Mouse (Mus musculus) heart, embryonic 11.5 days (tissue): Measurements from ENCODE around the gene Cnga2. TPM values are rescaled to one million over a fixed set of nuclear protein-coding genes. Genes with fewer than 3 reads are reported as not detected.
"Not testable (repeated sequence)": the region's sequence is repeated elsewhere in the genome, so short reads cannot be mapped to it uniquely, and the experiment has no call there.

Experiments used
- ATAC-seq: fragments of 200-750 bp; cut with Nextera tagmentation; replicated peaks from 2 replicates; pipeline ENCODE4 v1.8.0; 2017; ENCODE audit warnings: moderate library complexity; ENCODE audit not compliant: insufficient number of reproducible peaks, low FRiP score, low TSS enrichment
- H3K27ac ChIP-seq: fragments of 300-500 bp; sonication (generic); 2 replicates; pipeline ENCODE4 v1.5.1; 2014; ENCODE audit warnings: mild to moderate bottlenecking, low read depth, low read length
- H3K27me3 ChIP-seq: fragments of 300-500 bp; sonication (generic); 2 replicates; pipeline ENCODE4 v1.6.1; 2014; ENCODE audit warnings: mild to moderate bottlenecking, low read length, mixed read lengths; ENCODE audit not compliant: control insufficient read depth, insufficient read depth
- H3K36me3 ChIP-seq: fragments of 300-500 bp; sonication (generic); 2 replicates; pipeline ENCODE4 v1.6.1; 2014; ENCODE audit warnings: mild to moderate bottlenecking, low read length, moderate library complexity, mixed read lengths; ENCODE audit not compliant: control insufficient read depth, insufficient read depth
- H3K4me1 ChIP-seq: fragments of 300-500 bp; sonication (generic); 2 replicates; pipeline ENCODE4 v1.6.1; 2014; ENCODE audit warnings: low read length; ENCODE audit not compliant: control insufficient read depth, insufficient read depth
- H3K4me2 ChIP-seq: fragments of 300-500 bp; sonication (generic); 2 replicates; pipeline ENCODE4 v1.6.1; 2014; ENCODE audit warnings: mild to moderate bottlenecking, moderate library complexity
- H3K4me3 ChIP-seq: fragments of 300-500 bp; sonication (generic); 2 replicates; pipeline ENCODE4 v1.5.1; 2014; ENCODE audit warnings: low read depth, low read length
- H3K9ac ChIP-seq: fragments of 300-500 bp; sonication (generic); 2 replicates; pipeline ENCODE4 v1.6.1; 2014; ENCODE audit warnings: mild to moderate bottlenecking, low read depth, low read length, moderate library complexity
- H3K9me3 ChIP-seq: fragments of 300-500 bp; sonication (generic); replicated peaks from 2 replicates; pipeline ENCODE4 v1.6.1; 2016; ENCODE audit warnings: low read length; ENCODE audit not compliant: control insufficient read depth
- WGBS: fragments of 180-500 bp; shearing (Covaris S2); extraction: QIAGEN DNeasy Blood & Tissue Kit; methylation state at CpG from one replicate; pipeline ENCODE4 v1.1.7; 2014; ENCODE audit not compliant: insufficient replicate concordance; 5-methylcytosine and 5-hydroxymethylcytosine counted together
- polyA plus RNA-seq: library from polyadenylated mRNA; unstranded; fragments of >200 nt; fragmentation: Nextera tagmentation; extraction: Ambion mirVana; gene quantifications from 2 replicates; pipeline ENCODE4 v1.2.1, GENCODE M21; 2014

The Cnga2 gene
- polyA plus RNA-seq, 1 experiment from 2014 or later: 0.11 TPM

DNA sequence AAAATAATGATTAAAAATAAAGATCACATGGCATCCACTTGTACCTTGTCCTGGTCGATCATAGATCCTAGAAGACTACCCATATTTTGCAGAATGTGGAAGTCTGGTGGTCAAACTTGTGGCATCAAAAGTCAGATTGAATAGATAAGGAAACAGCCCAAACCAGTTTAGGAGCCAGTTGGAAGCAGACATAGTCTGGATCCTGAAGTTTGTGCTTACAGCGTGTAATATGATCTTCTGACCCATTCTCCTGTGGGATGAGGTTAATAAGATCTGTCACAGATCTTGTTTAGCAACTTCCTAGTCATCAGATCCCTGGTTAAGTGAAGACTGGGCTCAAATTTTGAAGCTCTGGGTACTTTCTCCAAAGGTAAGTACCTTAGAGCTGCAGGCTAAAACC, 19.0 kb upstream of the Cnga2 start, which contains the start of gene Fate1:
Gene Fate1 (plus strand): TSS at position 301 of the 400 bp plus-strand sequence.
- no peaks in the 10 kb centered on the region for H3K36me3 ChIP-seq
- no peak within 1 kb of the TSS for H3K4me3 ChIP-seq
- H3K4me1 ChIP-seq: no peaks in the 10 kb centered on the region
- WGBS: 75% methylated on average over 2 of the region's 2 CpGs
- H3K27ac ChIP-seq: no peak within 1 kb of the TSS
- no peak for ATAC-seq
- H3K9ac ChIP-seq: no peak within 1 kb of the TSS
- H3K4me2 ChIP-seq: no peak within 1 kb of the TSS
- no peaks in the 10 kb centered on the region; the same call in 1 of the 2 replicates for H3K27me3 ChIP-seq
- no peaks in the 10 kb centered on the region for H3K9me3 ChIP-seq

DNA sequence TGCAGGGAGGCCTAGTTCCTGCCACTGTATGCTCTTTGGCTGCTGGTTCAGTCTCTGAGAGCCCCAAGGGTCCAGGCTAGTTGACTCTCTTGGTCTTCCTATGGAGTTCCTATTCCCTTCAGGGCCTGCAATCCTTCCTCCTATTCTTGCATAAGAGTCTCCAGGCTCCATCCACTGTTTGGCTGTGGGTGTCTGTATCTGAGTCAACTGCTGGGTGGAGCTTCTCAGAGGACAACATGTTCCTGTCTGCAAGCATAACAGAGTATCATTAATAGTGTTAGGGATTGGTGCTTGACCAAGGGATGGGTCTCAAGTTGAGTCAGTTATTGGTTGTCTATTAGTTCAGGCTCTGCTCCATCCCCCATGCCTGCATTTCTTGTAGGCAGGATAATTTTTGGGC, 14.0 kb upstream of the Cnga2 start:
- ATAC-seq, H3K27me3 ChIP-seq, H3K27ac ChIP-seq, H3K4me1 ChIP-seq, H3K36me3 ChIP-seq, H3K4me2 ChIP-seq, H3K9ac ChIP-seq, H3K9me3 ChIP-seq, H3K4me3 ChIP-seq: not testable (repeated sequence)

DNA sequence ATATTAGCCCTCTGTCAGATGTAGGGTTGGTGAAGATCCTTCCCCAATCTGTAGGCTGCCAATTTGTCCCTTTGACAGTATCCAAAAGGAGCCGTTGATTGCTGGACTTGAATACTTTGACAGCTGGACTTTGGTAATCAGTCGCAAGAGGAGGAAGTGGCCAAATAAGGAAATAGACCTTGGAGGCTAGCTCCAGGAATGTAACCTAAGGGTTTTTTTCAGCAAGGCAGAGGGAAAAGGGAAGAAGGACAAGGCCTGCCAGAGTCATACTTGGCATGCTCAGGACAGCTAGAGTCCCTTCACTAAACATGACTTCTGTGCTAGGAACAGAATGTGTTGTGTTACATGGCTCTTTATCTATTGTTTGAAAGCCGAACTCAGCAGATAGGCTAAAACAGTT, 11.2 kb upstream of the Cnga2 start:
- 32% methylated on average over 3 of the region's 3 CpGs for WGBS
- Histone ChIP-seq H3K27ac (no peak overlapping the region), H3K4me3 (no peak overlapping the region)

DNA sequence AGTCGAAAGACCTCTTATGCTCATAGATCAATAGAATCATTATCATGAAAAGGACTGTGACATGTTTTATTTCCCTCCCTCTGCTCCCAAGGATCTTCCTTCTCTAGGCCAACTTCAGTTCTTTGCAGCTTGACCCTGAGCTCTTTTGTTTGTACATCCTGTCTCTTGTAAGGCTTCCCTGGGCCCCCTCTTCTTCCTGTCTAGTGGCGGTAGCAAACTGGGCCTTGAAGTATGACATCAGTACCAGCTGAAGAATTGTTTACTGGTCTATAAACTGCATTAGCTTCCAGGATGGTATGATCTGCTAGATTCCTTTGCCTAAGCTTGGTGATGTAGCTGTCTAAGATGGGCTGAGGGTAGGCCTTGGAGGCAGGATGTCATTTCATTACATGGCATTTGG, 10.3 kb upstream of the Cnga2 start:
- ATAC-seq: no peak
- no peaks in the 10 kb centered on the region for H3K4me1 ChIP-seq
- no peaks in the 10 kb centered on the region for H3K9me3 ChIP-seq
- H3K27me3 ChIP-seq: no peaks in the 10 kb centered on the region
- no peaks in the 10 kb centered on the region for H3K36me3 ChIP-seq
- 46% methylated on average over 2 of the region's 2 CpGs for WGBS
- no peak overlapping the region for H3K9ac ChIP-seq
- no peak overlapping the region for H3K4me2 ChIP-seq
- no peak overlapping the region for H3K27ac ChIP-seq
- no peak overlapping the region for H3K4me3 ChIP-seq

More for the DNA sequence above, 11.2 kb upstream of the Cnga2 start:
- H3K9me3 ChIP-seq: no peaks in the 10 kb centered on the region
- H3K36me3 ChIP-seq: no peaks in the 10 kb centered on the region
- H3K4me2 ChIP-seq: no peak overlapping the region
- no peaks in the 10 kb centered on the region for H3K27me3 ChIP-seq
- no peaks in the 10 kb centered on the region for H3K4me1 ChIP-seq
- H3K9ac ChIP-seq: no peak overlapping the region
- ATAC-seq: no peak

DNA sequence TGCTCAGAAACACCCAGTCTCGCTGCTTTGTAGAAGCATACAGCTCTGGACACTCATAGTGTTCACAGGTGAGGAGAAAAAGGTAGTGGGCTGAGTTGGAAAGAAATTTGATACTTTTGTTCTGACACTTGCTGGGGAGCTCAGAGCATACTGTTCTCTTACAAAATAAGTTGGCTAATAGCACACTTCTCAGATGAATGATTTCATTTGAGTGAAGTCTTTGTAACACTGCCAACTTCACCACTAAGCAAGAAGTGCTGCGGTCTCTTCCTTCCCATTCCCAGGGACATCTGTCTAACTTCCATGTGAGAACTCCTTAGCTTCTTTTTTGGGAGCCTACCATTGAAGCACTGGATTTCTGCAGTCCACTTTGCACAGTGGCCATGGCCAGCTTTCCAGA, 8.4 kb upstream of the Cnga2 start:
- no peaks in the 10 kb centered on the region for H3K36me3 ChIP-seq
- no peaks in the 10 kb centered on the region for H3K9me3 ChIP-seq
- no peak overlapping the region for H3K4me2 ChIP-seq
- no peak overlapping the region for H3K4me3 ChIP-seq
- 76% methylated on average over 2 of the region's 2 CpGs for WGBS
- ATAC-seq: no peak
- no peaks in the 10 kb centered on the region for H3K4me1 ChIP-seq
- H3K9ac ChIP-seq: no peak overlapping the region
- no peaks in the 10 kb centered on the region for H3K27me3 ChIP-seq
- H3K27ac ChIP-seq: no peak overlapping the region

DNA sequence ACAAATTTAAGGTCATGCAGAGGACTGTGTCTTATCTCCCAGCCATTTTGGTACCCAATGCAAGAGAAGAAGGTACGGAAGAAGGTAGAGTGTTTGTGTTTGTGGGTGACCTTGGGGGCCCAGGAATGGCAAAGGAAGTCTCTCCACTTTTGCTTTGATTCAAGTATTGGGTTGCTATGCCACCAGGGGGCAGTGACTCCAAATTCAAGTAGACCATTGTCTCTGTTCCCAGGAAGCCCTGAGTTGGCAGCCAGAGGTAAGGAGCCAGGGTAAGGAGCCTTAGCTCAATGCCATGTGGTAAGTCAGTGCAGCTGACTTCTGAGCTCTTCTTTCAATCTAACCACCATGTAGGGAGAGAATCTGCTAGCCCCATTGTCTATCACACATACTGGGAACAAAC, 7.9 kb upstream of the Cnga2 start:
- Histone ChIP-seq H3K9me3 (no peaks in the 10 kb centered on the region), H3K27ac (no peak overlapping the region), H3K36me3 (no peaks in the 10 kb centered on the region), H3K4me1 (no peaks in the 10 kb centered on the region), H3K4me2 (no peak overlapping the region), H3K9ac (no peak overlapping the region), H3K27me3 (no peaks in the 10 kb centered on the region), H3K4me3 (no peak overlapping the region)
- no peak for ATAC-seq
- 82% methylated on average over 1 of the region's 1 CpGs for WGBS

DNA sequence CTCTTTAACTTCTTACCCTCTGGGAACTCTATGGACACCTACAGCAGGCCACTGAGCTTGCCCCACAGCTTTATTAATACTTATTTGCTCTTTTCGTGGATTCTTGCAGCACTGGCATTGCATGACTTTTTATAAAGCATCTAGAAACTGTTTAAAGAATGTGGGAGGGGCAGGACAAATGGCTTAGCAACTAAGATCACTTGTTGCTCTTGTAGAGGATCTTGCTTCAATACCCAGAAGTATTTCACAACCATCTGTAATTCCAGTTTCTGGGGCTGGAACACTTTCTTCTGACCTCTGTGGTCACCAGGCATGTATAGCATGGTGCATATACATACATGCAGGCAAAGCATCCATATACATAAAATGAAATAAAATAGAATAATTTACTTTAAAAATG, 4.3 kb downstream of the Cnga2 start:
- no peaks in the 10 kb centered on the region for H3K9me3 ChIP-seq

DNA sequence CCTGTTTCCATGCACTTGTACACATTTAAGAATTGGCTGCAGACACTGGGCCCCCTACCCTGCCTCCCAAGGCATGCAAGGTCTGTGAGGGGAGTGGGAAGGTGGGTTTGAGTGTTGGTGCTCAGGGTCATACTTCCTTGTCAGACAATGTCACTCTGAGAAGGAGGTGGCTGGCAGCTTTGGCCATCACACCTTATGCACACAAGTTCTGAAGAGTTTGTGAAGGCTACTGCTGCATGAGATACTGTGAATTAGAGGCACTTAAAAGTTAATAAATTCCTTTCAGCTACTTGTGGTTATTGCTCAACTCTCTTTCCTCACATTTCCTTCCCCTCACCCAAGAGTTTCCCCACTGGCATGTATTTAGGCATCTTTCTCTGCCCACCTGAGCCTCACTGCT, 18.3 kb downstream of the Cnga2 start:
- no peaks in the 10 kb centered on the region for H3K4me1 ChIP-seq
- no peak for ATAC-seq
- no peak overlapping the region for H3K4me2 ChIP-seq
- no peak overlapping the region for H3K4me3 ChIP-seq
- no peaks in the 10 kb centered on the region for H3K27me3 ChIP-seq
- H3K9me3 ChIP-seq: no peaks in the 10 kb centered on the region
- no peak overlapping the region for H3K9ac ChIP-seq
- H3K36me3 ChIP-seq: no peaks in the 10 kb centered on the region
- no peak overlapping the region for H3K27ac ChIP-seq

More for the DNA sequence above, 4.3 kb downstream of the Cnga2 start:
- H3K4me3 ChIP-seq: no peak overlapping the region
- H3K27ac ChIP-seq: no peak overlapping the region
- ATAC-seq: no peak
- H3K9ac ChIP-seq: no peak overlapping the region
- no peak overlapping the region for H3K4me2 ChIP-seq
- no peaks in the 10 kb centered on the region for H3K4me1 ChIP-seq
- 0 out of 2 replicates have a peak, but pooled peaks cover 2% of the 10 kb centered on the region for H3K27me3 ChIP-seq
- WGBS: 54% methylated on average over 1 of the region's 1 CpGs
- H3K36me3 ChIP-seq: no peaks in the 10 kb centered on the region

DNA sequence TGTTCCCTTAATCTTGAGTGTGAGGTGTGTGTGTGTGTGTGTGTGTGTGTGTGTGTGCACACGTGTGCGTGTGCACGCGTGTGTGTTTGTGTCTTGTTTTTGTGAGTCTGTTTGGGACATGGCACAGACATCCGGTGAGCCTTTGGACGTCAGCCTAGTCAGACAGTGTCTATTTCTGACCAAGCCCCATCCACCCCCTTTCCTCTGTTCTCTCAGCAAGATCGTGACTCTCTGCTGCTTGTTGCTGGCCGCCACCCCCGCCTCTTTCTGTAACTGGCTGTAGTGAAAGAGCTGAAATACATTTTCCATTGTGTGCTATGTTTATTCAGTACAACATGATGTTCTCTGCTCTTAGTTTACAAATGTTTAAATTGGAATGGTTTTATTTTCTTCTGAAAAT, 20.6 kb downstream of the Cnga2 start:
- Histone ChIP-seq H3K9me3 (no peaks in the 10 kb centered on the region), H3K4me1 (no peaks in the 10 kb centered on the region), H3K27me3 (no peaks in the 10 kb centered on the region), H3K27ac (no peak overlapping the region), H3K4me3 (no peak overlapping the region), H3K36me3 (no peaks in the 10 kb centered on the region), H3K9ac (no peak overlapping the region), H3K4me2 (no peak overlapping the region)
- 64% methylated on average over 9 of the region's 9 CpGs for WGBS
- ATAC-seq: no peak
